Mouse (Mus musculus) intestine, embryonic 16.5 days (tissue): ENCODE results near the gene Sf3b3. TPM values are rescaled to one million over a fixed set of nuclear protein-coding genes. Genes with fewer than 3 reads are reported as not detected.

Experiments used
- ATAC-seq: fragments of 200-750 bp; cut with Nextera tagmentation; 2 replicates; pipeline ENCODE4 v1.8.0; 2017; ENCODE audit warnings: moderate TSS enrichment, moderate library complexity
- H3K27ac ChIP-seq: fragments of 300-500 bp; sonication (generic); 2 replicates; pipeline ENCODE4 v1.5.1; 2014; ENCODE audit warnings: mild to moderate bottlenecking, low read length
- H3K27me3 ChIP-seq: fragments of 300-500 bp; sonication (generic); replicated peaks from 2 replicates; pipeline ENCODE4 v1.6.1; 2014; ENCODE audit warnings: low read length, control low read depth, mixed read lengths; ENCODE audit not compliant: control insufficient read depth, insufficient read depth
- H3K36me3 ChIP-seq: fragments of 300-500 bp; sonication (generic); 2 replicates; pipeline ENCODE4 v1.6.1; 2014; ENCODE audit warnings: low read length, control low read depth; ENCODE audit not compliant: control insufficient read depth, insufficient read depth
- H3K4me1 ChIP-seq: fragments of 300-500 bp; sonication (generic); 2 replicates; pipeline ENCODE4 v1.6.1; 2014; ENCODE audit warnings: low read length, control low read depth, mixed read lengths; ENCODE audit not compliant: control insufficient read depth, insufficient read depth
- H3K4me2 ChIP-seq: fragments of 300-500 bp; sonication (generic); 2 replicates; pipeline ENCODE4 v1.6.1; 2014; ENCODE audit warnings: low read depth, low read length, control low read depth
- H3K4me3 ChIP-seq: fragments of 300-500 bp; sonication (generic); 2 replicates; pipeline ENCODE4 v1.5.1; 2014; ENCODE audit warnings: mild to moderate bottlenecking, low read length
- H3K9ac ChIP-seq: fragments of 300-500 bp; sonication (generic); 2 replicates; pipeline ENCODE4 v1.6.1; 2014; ENCODE audit warnings: low read depth, low read length
- H3K9me3 ChIP-seq: fragments of 300-500 bp; sonication (generic); 2 replicates; pipeline ENCODE4 v1.6.1; 2016; ENCODE audit warnings: low read length, control low read depth; ENCODE audit not compliant: control insufficient read depth
- WGBS: fragments of 180-500 bp; shearing (Covaris S2); extraction: QIAGEN DNeasy Blood & Tissue Kit; methylation state at CpG from one replicate; pipeline ENCODE4 v1.1.7; 2014; 5-methylcytosine and 5-hydroxymethylcytosine counted together
- polyA plus RNA-seq: library from polyadenylated mRNA; unstranded; fragments of >200 nt; fragmentation: Nextera tagmentation; extraction: Ambion mirVana; gene quantifications from 2 replicates; pipeline ENCODE4 v1.2.1, GENCODE M21; 2015

The Sf3b3 gene
- polyA plus RNA-seq: 107 and 114 TPM in 2 replicates

- Histone ChIP-seq H3K9me3 (no peaks in the 10 kb centered on the region), H3K36me3 (peaks cover 16% of the 10 kb centered on the region), H3K27ac (peak within 1 kb of the TSS; percentile 76), H3K4me3 (peak within 1 kb of the TSS; percentile 95), H3K4me1 (peaks cover 15% of the 10 kb centered on the region), H3K9ac (peak within 1 kb of the TSS; percentile 89), H3K27me3 (no peaks in the 10 kb centered on the region), H3K4me2 (peak within 1 kb of the TSS; percentile 79)
- 0% methylated on average over 53 of the region's 53 CpGs for WGBS
- ATAC-seq: peak; percentile 88
These were observed at the start of gene Sf3b3, which contains the start of gene Cog4 for GRCm38 (mm10) chr8:110846405-110847170. TSS of gene Sf3b3 (minus strand) at chr8:110846787. TSS of gene Cog4 (plus strand) at chr8:110846600.

DNA sequence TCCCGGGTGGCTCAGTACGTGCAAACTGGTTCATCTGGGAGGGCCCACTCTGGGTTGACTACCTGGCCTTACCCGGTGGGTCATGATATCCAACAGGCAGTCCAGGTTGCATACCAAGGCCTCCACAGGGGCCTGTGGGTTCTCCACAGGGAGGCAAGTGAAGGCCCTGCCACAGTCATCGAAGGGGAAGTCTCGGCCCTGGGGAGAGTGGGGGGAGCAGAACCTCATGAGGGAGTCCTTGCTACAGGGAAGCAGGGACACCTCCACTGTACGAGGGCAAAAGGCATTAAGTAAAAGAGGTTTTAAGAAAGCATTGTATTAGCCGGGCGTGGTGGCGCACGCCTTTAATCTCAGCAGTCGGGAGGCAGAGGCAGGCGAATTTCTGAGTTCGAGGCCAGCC is 49.2 kb upstream of the Sf3b3 start:
- no peak overlapping the region for H3K4me3 ChIP-seq
- H3K36me3 ChIP-seq: peaks cover 8% of the 10 kb centered on the region
- H3K4me1 ChIP-seq: peaks cover 3% of the 10 kb centered on the region; the same call in 1 of the 2 replicates
- 93% methylated on average over 13 of the region's 13 CpGs for WGBS
- no peak for ATAC-seq
- no peaks in the 10 kb centered on the region for H3K27me3 ChIP-seq
- no peak overlapping the region for H3K4me2 ChIP-seq
- no peak overlapping the region for H3K9ac ChIP-seq
- no peak overlapping the region for H3K27ac ChIP-seq
- no peaks in the 10 kb centered on the region for H3K9me3 ChIP-seq

GRCm38 (mm10) chr8:110895254-110895653 is 48.7 kb upstream of the Sf3b3 start:
- H3K9ac ChIP-seq: no peak overlapping the region
- no peak overlapping the region for H3K4me3 ChIP-seq
- no peaks in the 10 kb centered on the region for H3K27me3 ChIP-seq
- 83% methylated on average over 8 of the region's 9 CpGs for WGBS
- no peak overlapping the region for H3K27ac ChIP-seq
- peaks cover 8% of the 10 kb centered on the region for H3K36me3 ChIP-seq
- H3K4me2 ChIP-seq: no peak overlapping the region
- H3K9me3 ChIP-seq: no peaks in the 10 kb centered on the region
- no peaks in the 10 kb centered on the region for H3K4me1 ChIP-seq
- ATAC-seq: no peak

- no peaks in the 10 kb centered on the region for H3K4me1 ChIP-seq
- peaks cover 8% of the 10 kb centered on the region for H3K36me3 ChIP-seq
- H3K4me3 ChIP-seq: no peak overlapping the region
- H3K27ac ChIP-seq: no peak overlapping the region
- no peak overlapping the region for H3K9ac ChIP-seq
- H3K9me3 ChIP-seq: no peaks in the 10 kb centered on the region
- no peak for ATAC-seq
- H3K27me3 ChIP-seq: no peaks in the 10 kb centered on the region
- WGBS: 84% methylated on average over 10 of the region's 10 CpGs
- H3K4me2 ChIP-seq: no peak overlapping the region
These were observed 48.3 kb upstream of the Sf3b3 start for GRCm38 (mm10) chr8:110894851-110895250.

DNA sequence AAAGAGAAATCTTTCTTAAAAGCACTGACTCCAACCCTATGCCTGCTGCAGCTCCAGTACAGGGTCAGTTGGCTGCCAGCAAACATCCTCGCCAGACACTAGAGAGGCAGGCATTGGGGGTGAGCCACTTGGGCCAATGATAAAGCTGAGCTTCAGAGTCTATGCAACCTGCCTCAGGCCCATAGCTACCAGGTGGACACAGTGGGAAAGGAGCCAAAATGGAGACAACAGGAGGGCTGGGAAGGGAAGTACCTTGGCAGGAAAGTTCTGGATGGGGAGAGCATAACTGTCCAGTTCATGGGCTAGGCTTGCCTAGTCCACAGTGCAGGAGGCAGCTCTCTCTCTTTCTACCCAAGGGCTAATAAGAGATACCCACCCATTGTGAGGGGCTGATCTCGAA is 46.3 kb upstream of the Sf3b3 start:
- H3K27me3 ChIP-seq: no peaks in the 10 kb centered on the region
- peaks cover 8% of the 10 kb centered on the region for H3K36me3 ChIP-seq
- no peak overlapping the region for H3K9ac ChIP-seq
- no peaks in the 10 kb centered on the region for H3K4me1 ChIP-seq
- H3K4me2 ChIP-seq: no peak overlapping the region
- H3K27ac ChIP-seq: no peak overlapping the region
- H3K9me3 ChIP-seq: no peaks in the 10 kb centered on the region
- no peak overlapping the region for H3K4me3 ChIP-seq
- 94% methylated on average over 2 of the region's 2 CpGs for WGBS
- no peak for ATAC-seq

- Histone ChIP-seq H3K27ac (no peak overlapping the region), H3K4me3 (no peak overlapping the region), H3K9ac (no peak overlapping the region), H3K27me3 (no peaks in the 10 kb centered on the region), H3K9me3 (no peaks in the 10 kb centered on the region), H3K36me3 (peaks cover 4% of the 10 kb centered on the region), H3K4me1 (no peaks in the 10 kb centered on the region), H3K4me2 (no peak overlapping the region)
- ATAC-seq: no peak
- 92% methylated on average over 7 of the region's 7 CpGs for WGBS
These were observed 45.5 kb upstream of the Sf3b3 start for GRCm38 (mm10) chr8:110892040-110892439.

DNA sequence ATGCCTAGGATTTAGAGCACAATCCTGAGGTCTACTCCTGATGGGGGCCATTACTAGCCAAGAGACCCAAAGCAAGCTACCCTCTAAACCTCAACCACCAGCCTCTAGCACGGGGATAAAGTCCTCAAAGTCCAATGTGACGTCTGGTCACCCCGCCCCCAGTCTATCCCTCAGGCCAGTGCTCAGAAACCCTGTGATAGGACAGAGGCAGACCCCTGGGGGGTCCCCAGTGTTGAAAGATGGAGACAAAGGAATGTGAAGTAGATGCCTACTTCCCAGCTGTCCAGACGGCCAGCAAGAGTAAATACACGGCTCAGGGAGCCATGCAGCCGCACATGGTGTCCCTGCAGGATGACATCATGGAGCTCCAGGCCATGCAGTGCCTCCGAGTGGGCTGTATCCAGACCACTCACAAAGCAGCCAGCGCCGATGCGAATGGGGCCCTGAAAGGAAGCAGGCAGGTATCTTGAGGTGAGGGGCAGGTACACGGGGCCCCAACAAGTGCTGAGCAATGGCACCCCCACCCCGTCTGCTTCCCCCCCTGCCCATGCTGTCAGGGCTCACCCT is 43.4 kb upstream of the Sf3b3 start:
- 70% methylated on average over 12 of the region's 12 CpGs for WGBS
- Histone ChIP-seq H3K9me3 (no peaks in the 10 kb centered on the region), H3K27ac (no peak overlapping the region), H3K4me2 (no peak overlapping the region), H3K4me3 (no peak overlapping the region), H3K4me1 (no peaks in the 10 kb centered on the region), H3K27me3 (no peaks in the 10 kb centered on the region), H3K9ac (no peak overlapping the region), H3K36me3 (peaks cover 4% of the 10 kb centered on the region)
- ATAC-seq: no peak

GRCm38 (mm10) chr8:110888860-110889259 is 42.3 kb upstream of the Sf3b3 start:
- H3K36me3 ChIP-seq: peaks cover 4% of the 10 kb centered on the region
- ATAC-seq: no peak

GRCm38 (mm10) chr8:110888441-110888840 is 41.9 kb upstream of the Sf3b3 start:
- no peak for ATAC-seq
- Histone ChIP-seq H3K36me3 (peaks cover 4% of the 10 kb centered on the region), H3K9ac (no peak overlapping the region), H3K9me3 (no peaks in the 10 kb centered on the region), H3K27me3 (no peaks in the 10 kb centered on the region), H3K4me2 (no peak overlapping the region), H3K4me3 (no peak overlapping the region), H3K27ac (no peak overlapping the region), H3K4me1 (no peaks in the 10 kb centered on the region)
- WGBS: 95% methylated on average over 8 of the region's 8 CpGs

More at GRCm38 (mm10) chr8:110888860-110889259, 42.3 kb upstream of the Sf3b3 start:
- WGBS: 90% methylated on average over 16 of the region's 16 CpGs
- no peak overlapping the region for H3K27ac ChIP-seq
- no peaks in the 10 kb centered on the region for H3K27me3 ChIP-seq
- H3K4me3 ChIP-seq: no peak overlapping the region
- no peaks in the 10 kb centered on the region for H3K4me1 ChIP-seq
- no peak overlapping the region for H3K9ac ChIP-seq
- H3K9me3 ChIP-seq: no peaks in the 10 kb centered on the region
- H3K4me2 ChIP-seq: no peak overlapping the region
